Mouse (Mus musculus): ENCODE data around the gene Olfr1141.

DNA sequence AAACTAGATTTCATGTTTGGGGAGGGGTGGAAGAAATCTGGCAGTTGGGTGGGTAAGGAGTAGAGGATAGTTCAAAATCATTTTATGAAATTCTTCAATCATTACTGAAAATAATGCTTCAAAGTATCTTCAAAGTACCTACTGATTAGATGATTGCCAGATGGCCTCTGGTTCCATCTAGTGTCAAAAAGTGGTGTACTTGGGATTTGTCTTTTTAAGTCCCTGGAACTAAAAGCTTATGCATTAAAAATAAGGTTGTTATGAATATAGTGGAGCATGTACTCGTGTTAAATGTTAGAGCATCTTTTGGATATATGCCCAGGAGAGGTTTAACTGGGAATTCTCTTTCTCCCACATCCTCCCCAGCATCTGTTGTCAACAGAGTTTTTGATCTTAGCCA, 22.4 kb upstream of the Olfr1141 start:
- TF ChIP-seq EP300 (IDR thresholded peaks at IDR 0.05; ENCODE audit: low read depth in 1 of 2, low read length in 2 of 2) (no peak), TCF12 (IDR thresholded peaks at IDR 0.05; ENCODE audit: low read depth, low read length) (no peak)
